Comparison of ENCODE assay signal across 10 mouse cellular contexts in genomic region chr9:65569491-65569971, GRCm38 (mm10). TPM values are rescaled to one million over a fixed set of nuclear protein-coding genes. Genes with fewer than 3 reads are reported as not detected.
DNase-seq lines count a peak whose midpoint lies in the region; ATAC-seq and TF ChIP-seq lines count a peak whose summit lies in the region.
"Had no signal": no experiment of that assay in that cellular context is flagged by ENCODE, and none has a peak within 500 bp of the region (broad histone marks: within the 10 kb centered on the region; RNA-seq: fewer than 3 reads in every experiment).

No protein-coding gene starts in this region.

- no peak overlapping the region for H3K27ac ChIP-seq in heart, embryonic 10.5 days
- H3K27ac ChIP-seq in bone marrow, adult 2 months (ENCODE audit: control insufficient read depth, insufficient read depth, low read depth, low read length, poor library complexity), result peak overlapping the region; percentile 4

- H3K27me3 ChIP-seq in heart, embryonic 10.5 days (ENCODE audit: insufficient read depth, poor library complexity, severe bottlenecking), result no peaks in the 10 kb centered on the region

- no peak for TF ChIP-seq POLR2A in bone marrow, adult 2 months (IDR thresholded peaks at IDR 0.05; ENCODE audit: borderline replicate concordance, control insufficient read depth, low read depth, low read length)

- intact Hi-C loops in heart, postnatal 36 days (cut with DNase I), result no loop called here

- ATAC-seq in megakaryocyte, adult 5-6 weeks (ENCODE audit: poor library complexity, severe bottlenecking), result peak; percentile 80

- 84% methylated on average over 6 of the region's 6 CpGs for WGBS in heart, embryonic 10.5 days
- 48% methylated on average over 6 of the region's 6 CpGs for WGBS in bone marrow, adult 2 months

- H3K9me3 ChIP-seq in heart, embryonic 10.5 days, result no peaks in the 10 kb centered on the region

- no peak for TF ChIP-seq CTCF in bone marrow, adult 2 months (IDR thresholded peaks at IDR 0.05; ENCODE audit: control insufficient read depth, insufficient read depth, low read length)

- H3K4me1 ChIP-seq in heart, embryonic 10.5 days, result peaks cover 4% of the 10 kb centered on the region
- peaks cover 4% of the 10 kb centered on the region for H3K4me1 ChIP-seq in bone marrow, adult 2 months (ENCODE audit: control insufficient read depth, insufficient read depth, low read length)

- peaks cover 64% of the 10 kb centered on the region for H3K36me3 ChIP-seq in heart, embryonic 10.5 days

- DNase-seq in heart, adult 11 months, result peak; percentile 99
- no peak for DNase-seq in heart, embryonic 10.5 days (ENCODE audit: low spot score)
- peak; percentile 53 to 62 for DNase-seq in heart, postnatal 36 days
- no peak for DNase-seq in frontal cortex, postnatal 25 days (ENCODE audit: low spot score in 2 of 2)
- DNase-seq in left cerebral cortex, adult 18-20 months (ENCODE audit: low spot score in 2 of 2), result no peak
- DNase-seq in ovary, adult 18-20 months (ENCODE audit: low spot score), result no peak

- H3K4me3 ChIP-seq in heart, embryonic 10.5 days, result no peak overlapping the region
- H3K4me3 ChIP-seq in bone marrow, adult 2 months (replicated peaks; ENCODE audit: control insufficient read depth, low read depth, low read length), result no peak overlapping the region

RNA-seq across cellular contexts. Expression of gene Plekho2, which starts 10.3 kb away (rescaled TPM):
- polyA plus RNA-seq in heart, embryonic 10.5 days (2016; fragmentation: Nextera tagmentation; extraction: Ambion mirVana), result 12.8 and 14.2 TPM in 2 replicates
- polyA plus RNA-seq in bone marrow, adult 2 months (2011; ENCODE audit: insufficient read depth, insufficient read length, low replicate concordance, missing spikeins), result 25.7 and 55.0 TPM in 2 replicates
- 10 to 100 TPM; 13.3 to 15.3 TPM for total RNA-seq in heart, postnatal 36 days (2021)
- total RNA-seq in megakaryocyte, adult 5-6 weeks (2015), result 59.1 and 68.1 TPM in 2 replicates
- 52.5 and 60.6 TPM in 2 replicates for total RNA-seq in megakaryocyte, adult 5-6 weeks (2017)
- 10 to 100 TPM; 11.6 to 18.2 TPM for total RNA-seq in left cerebral cortex, adult 18-20 months (2021)

RNA-seq across cellular contexts. Expression of gene Pif1, which starts 17.4 kb away (rescaled TPM):
- 16.7 and 17.7 TPM in 2 replicates for polyA plus RNA-seq in heart, embryonic 10.5 days (2016; fragmentation: Nextera tagmentation; extraction: Ambion mirVana)
- polyA plus RNA-seq in bone marrow, adult 2 months (2011; ENCODE audit: insufficient read depth, insufficient read length, low replicate concordance, missing spikeins), result 16.5 and 29.8 TPM in 2 replicates
- under 1 TPM; 0.30 to 0.61 TPM for total RNA-seq in heart, postnatal 36 days (2021)
- total RNA-seq in megakaryocyte, adult 5-6 weeks (2015), result 12.1 and 12.6 TPM in 2 replicates
- total RNA-seq in megakaryocyte, adult 5-6 weeks (2017), result 12.7 and 16.9 TPM in 2 replicates
- under 1 TPM; 0.45 to 0.46 TPM for total RNA-seq in left cerebral cortex, adult 18-20 months (2021)

RNA-seq across cellular contexts. Expression of gene Ankdd1a, which starts 49.5 kb away (rescaled TPM):
- polyA plus RNA-seq in heart, embryonic 10.5 days (2016; fragmentation: Nextera tagmentation; extraction: Ambion mirVana), result not detected in 2 replicates
- polyA plus RNA-seq in bone marrow, adult 2 months (2011; ENCODE audit: insufficient read depth, insufficient read length, low replicate concordance, missing spikeins), result 1.2 TPM in 1 of 2 replicates, not detected in the other
- not detected for total RNA-seq in heart, postnatal 36 days (2021)
- not detected in 2 replicates for total RNA-seq in megakaryocyte, adult 5-6 weeks (2015)
- 0.08 TPM in 1 of 2 replicates, not detected in the other for total RNA-seq in megakaryocyte, adult 5-6 weeks (2017)
- 1 to 10 TPM; 2.3 to 3.7 TPM for total RNA-seq in left cerebral cortex, adult 18-20 months (2021)
- polyA plus RNA-seq: heart, embryonic 14.5 days; limb, embryonic 11.5 days had no signal

RNA-seq across cellular contexts. Expression of gene Rbpms2, which starts 59.9 kb away (rescaled TPM):
- polyA plus RNA-seq in heart, embryonic 10.5 days (2016; fragmentation: Nextera tagmentation; extraction: Ambion mirVana), result 117 and 179 TPM in 2 replicates
- polyA plus RNA-seq in bone marrow, adult 2 months (2011; ENCODE audit: insufficient read depth, insufficient read length, low replicate concordance, missing spikeins), result 32.3 and 68.4 TPM in 2 replicates
- 10 to 100 TPM; 35.7 to 37.9 TPM for total RNA-seq in heart, postnatal 36 days (2021)
- total RNA-seq in megakaryocyte, adult 5-6 weeks (2015), result 0.45 TPM in 1 of 2 replicates, not detected in the other
- total RNA-seq in megakaryocyte, adult 5-6 weeks (2017), result not detected in 2 replicates
- total RNA-seq in left cerebral cortex, adult 18-20 months (2021), result 1 to 10 TPM; 3.0 to 3.6 TPM

Comparison
In these comparisons a context has a peak if more than half of its experiments do, and no peak if none do; other contexts are left out.
1. DNase-seq: peak in heart, adult 11 months (single experiment) and heart, postnatal 36 days (2 of 2); none in heart, embryonic 10.5 days (single experiment), frontal cortex, postnatal 25 days (0 of 2), left cerebral cortex, adult 18-20 months (0 of 2) and ovary, adult 18-20 months (single experiment).
2. RNA of gene Pif1, which starts 17.4 kb away (total RNA-seq): 12.1 to 16.9 TPM in megakaryocyte, adult 5-6 weeks; 0.30 to 0.61 TPM in heart, postnatal 36 days and 0.45 to 0.46 TPM in left cerebral cortex, adult 18-20 months; every median in the first group is over 4 times any median in the second.